ENCODE assay signal across 10 mouse cellular contexts in genomic region chr7:25835188-25835891, GRCm38 (mm10). TPM values are rescaled to one million over a fixed set of nuclear protein-coding genes. Genes with fewer than 3 reads are reported as not detected.
DNase-seq lines count a peak whose midpoint lies in the region; ATAC-seq lines count a peak whose summit lies in the region.
"Had no signal": no experiment of that assay in that cellular context is flagged by ENCODE, and none has a peak within 500 bp of the region (broad histone marks: within the 10 kb centered on the region; RNA-seq: fewer than 3 reads in every experiment).

No protein-coding gene starts in this region.

- H3K9me3 ChIP-seq in kidney, embryonic 15.5 days (replicated peaks): no peaks in the 10 kb centered on the region
- H3K9me3 ChIP-seq: midbrain, embryonic 12.5 days had no signal

- no peak overlapping the region for H3K4me3 ChIP-seq in kidney, embryonic 15.5 days (replicated peaks)
- H3K4me3 ChIP-seq: midbrain, embryonic 12.5 days had no signal

- DNase-seq in heart, adult 11 months: peak; percentile 92
- DNase-seq in heart, adult 18-20 months: no peak
- peak; percentile 87 for DNase-seq in CD4-positive helper T cell, adult 2 months (ENCODE audit: low read depth, low spot score)
- DNase-seq in naive thymus-derived CD4-positive, alpha-beta T cell, adult 2 months (ENCODE audit: low read depth): peak; percentile 85
- DNase-seq in MN1 (ENCODE audit: low spot score): no peak
- DNase-seq in cerebellum, adult 9-11 months: no peak
- no peak for DNase-seq in right cerebral cortex, postnatal 10 days (ENCODE audit: low spot score in 2 of 2)
- DNase-seq: cerebellum, adult 18-20 months had no signal

- peak; percentile 85 for ATAC-seq in kidney, embryonic 15.5 days (replicated peaks; ENCODE audit: low FRiP score)

- H3K4me1 ChIP-seq in kidney, embryonic 15.5 days: peaks cover 28% of the 10 kb centered on the region
- H3K4me1 ChIP-seq: midbrain, embryonic 12.5 days had no signal

- no peak overlapping the region for H3K4me2 ChIP-seq in kidney, embryonic 15.5 days
- H3K4me2 ChIP-seq: midbrain, embryonic 12.5 days had no signal

- no peaks in the 10 kb centered on the region for H3K36me3 ChIP-seq in kidney, embryonic 15.5 days
- H3K36me3 ChIP-seq: midbrain, embryonic 12.5 days had no signal

- no peaks in the 10 kb centered on the region for H3K27me3 ChIP-seq in kidney, embryonic 15.5 days
- H3K27me3 ChIP-seq: midbrain, embryonic 12.5 days had no signal

- H3K9ac ChIP-seq in kidney, embryonic 15.5 days: no peak overlapping the region
- H3K9ac ChIP-seq: midbrain, embryonic 12.5 days had no signal

- WGBS in kidney, embryonic 15.5 days: 34% methylated on average over 10 of the region's 10 CpGs

- peak overlapping the region; percentile 76 for H3K27ac ChIP-seq in kidney, embryonic 15.5 days
- H3K27ac ChIP-seq: midbrain, embryonic 12.5 days had no signal

RNA-seq across cellular contexts. Expression of gene Cyp2s1, which starts 18.6 kb away (rescaled TPM):
- total RNA-seq in heart, adult 18-20 months (2021): 1 to 10 TPM; 3.4 to 8.6 TPM
- 17.2 and 18.1 TPM in 2 replicates for polyA plus RNA-seq in kidney, embryonic 15.5 days (2015; fragmentation: Nextera tagmentation; extraction: Ambion mirVana)

RNA-seq across cellular contexts. Expression of gene Axl, which starts 46.8 kb away (rescaled TPM):
- total RNA-seq in heart, adult 18-20 months (2021): 10 to 100 TPM; 52.0 to 57.2 TPM
- 81.9 and 91.5 TPM in 2 replicates for polyA plus RNA-seq in kidney, embryonic 15.5 days (2015; fragmentation: Nextera tagmentation; extraction: Ambion mirVana)

Comparison
In these comparisons a context has a peak if more than half of its experiments do, and no peak if none do; other contexts are left out.
1. DNase-seq: peak in heart, adult 11 months (single experiment), CD4-positive helper T cell, adult 2 months (single experiment) and naive thymus-derived CD4-positive, alpha-beta T cell, adult 2 months (single experiment); none in heart, adult 18-20 months (0 of 2), MN1 (single experiment), cerebellum, adult 9-11 months (single experiment) and right cerebral cortex, postnatal 10 days (0 of 2).